Mouse (Mus musculus) stomach, postnatal 0 days (tissue): Measurements from ENCODE around the gene Rab17.

ENCODE experiments used
- CTCF ChIP-seq: IDR thresholded peaks from 2 replicates; pipeline ENCODE4 v1.5.1; 2016; ENCODE audit warnings: antibody characterized with exemption, low read depth, mild to moderate bottlenecking, moderate library complexity
- EP300 ChIP-seq: optimal IDR thresholded peaks from 2 replicates; pipeline ENCODE3; 2016; ENCODE audit warnings: antibody characterized with exemption

GRCm38 (mm10) chr1:91001871-91002539, 32.5 kb upstream of the Rab17 start:
- TF ChIP-seq CTCF: no peak
- no peak for TF ChIP-seq EP300
